Mouse (Mus musculus) small intestine, adult 2 months (tissue): ENCODE data around the gene Fbxo45. TPM values are rescaled to one million over a fixed set of nuclear protein-coding genes. Genes with fewer than 3 reads are reported as not detected.

Source experiments
- H3K27ac ChIP-seq: fragments of 200-500 bp; 2 replicates; pipeline ENCODE4 v1.5.1; 2012; ENCODE audit warnings: low read depth, low read length, control low read depth, inconsistent platforms; ENCODE audit not compliant: insufficient read depth
- H3K27me3 ChIP-seq: fragments of 200-500 bp; 2 replicates; pipeline ENCODE4 v1.6.1; 2012; ENCODE audit warnings: mild to moderate bottlenecking, moderate library complexity, low read length, inconsistent platforms; ENCODE audit not compliant: control insufficient read depth, insufficient read depth
- H3K36me3 ChIP-seq: fragments of 200-500 bp; 2 replicates; pipeline ENCODE4 v1.6.1; 2012; ENCODE audit warnings: mild to moderate bottlenecking, low read length, control low read depth, inconsistent platforms; ENCODE audit not compliant: control insufficient read depth, insufficient read depth
- H3K4me1 ChIP-seq: fragments of 200-500 bp; 2 replicates; pipeline ENCODE4 v1.6.1; 2012; ENCODE audit warnings: low read length, inconsistent platforms, mixed read lengths; ENCODE audit not compliant: control insufficient read depth, insufficient read depth, insufficient read length
- H3K4me3 ChIP-seq: fragments of 200-500 bp; 2 replicates; pipeline ENCODE4 v1.5.1; 2012; ENCODE audit warnings: low read depth, mild to moderate bottlenecking, control low read depth, inconsistent platforms, low read length, moderate library complexity
- CTCF ChIP-seq: fragments of 200-500 bp; IDR thresholded peaks from 2 replicates; pipeline ENCODE4 v1.5.1; 2012; ENCODE audit warnings: low read depth, mild to moderate bottlenecking, control low read depth, inconsistent platforms, low read length, moderate library complexity, mixed read lengths; ENCODE audit not compliant: insufficient replicate concordance, insufficient read length; ENCODE audit errors: extremely low read depth
- POLR2A ChIP-seq: fragments of 200-500 bp; IDR thresholded peaks from 2 replicates; pipeline ENCODE4 v1.6.1; 2012; ENCODE audit warnings: low read depth, mild to moderate bottlenecking, control low read depth, inconsistent platforms, low read length, moderate library complexity
- WGBS: fragments of 180-500 bp; shearing (Covaris S2); methylation state at CpG from one replicate; pipeline ENCODE4 v1.1.7; 2018; 5-methylcytosine and 5-hydroxymethylcytosine counted together
- polyA plus RNA-seq: library from polyadenylated mRNA; depleted of rRNA; stranded (reverse); fragments of >200 nt; gene quantifications from 2 replicates; pipeline ENCODE4 v1.2.3, GENCODE M21; 2012; rRNA removed

Gene Fbxo45
- 1.5 and 2.4 TPM in 2 replicates for polyA plus RNA-seq

- Histone ChIP-seq H3K4me1 (peaks cover 2% of the 10 kb centered on the region; the same call in 1 of the 2 replicates), H3K27me3 (no peaks in the 10 kb centered on the region), H3K36me3 (no peaks in the 10 kb centered on the region), H3K4me3 (peak within 1 kb of the TSS; percentile 99), H3K27ac (peak within 1 kb of the TSS; percentile 62)
- under 1% methylated on average over 48 of the region's 48 CpGs for whole genome bisulfite sequencing
- TF ChIP-seq CTCF (no peak), POLR2A (peak; percentile 70; the same call in 1 of the 2 replicates)
Measured at GRCm38 (mm10) chr16:32246952-32247370, at the start of gene Fbxo45, which contains the start of gene Wdr53. TSS of gene Fbxo45 (minus strand) at chr16:32247158. TSS of gene Wdr53 (plus strand) at chr16:32247227.

GRCm38 (mm10) chr16:32291821-32292220 is 44.9 kb upstream of the Fbxo45 start:
- WGBS = 97% methylated on average over 4 of the region's 4 CpGs
- H3K27ac ChIP-seq = no peak overlapping the region
- no peaks in the 10 kb centered on the region for H3K27me3 ChIP-seq
- H3K4me3 ChIP-seq = no peak overlapping the region
- TF ChIP-seq CTCF (no peak), POLR2A (no peak)
- no peaks in the 10 kb centered on the region for H3K4me1 ChIP-seq
- H3K36me3 ChIP-seq = peaks cover 38% of the 10 kb centered on the region

- no peak overlapping the region for H3K4me3 ChIP-seq
- H3K4me1 ChIP-seq = no peaks in the 10 kb centered on the region; the same call in 1 of the 2 replicates
- H3K27ac ChIP-seq = no peak overlapping the region
- peaks cover 27% of the 10 kb centered on the region for H3K36me3 ChIP-seq
- H3K27me3 ChIP-seq = no peaks in the 10 kb centered on the region
- TF ChIP-seq CTCF (no peak), POLR2A (no peak)
Measured at GRCm38 (mm10) chr16:32282608-32283007, 35.6 kb upstream of the Fbxo45 start.

- TF ChIP-seq CTCF (no peak), POLR2A (no peak)
- Histone ChIP-seq H3K36me3 (peaks cover 11% of the 10 kb centered on the region), H3K4me1 (no peaks in the 10 kb centered on the region; the same call in 1 of the 2 replicates)
Measured at GRCm38 (mm10) chr16:32280211-32280610, 33.3 kb upstream of the Fbxo45 start.

GRCm38 (mm10) chr16:32278396-32278795 is 31.4 kb upstream of the Fbxo45 start:
- no peak overlapping the region; the same call in 1 of the 2 replicates for H3K27ac ChIP-seq
- H3K27me3 ChIP-seq = no peaks in the 10 kb centered on the region
- peak overlapping the region; percentile 71 for H3K4me3 ChIP-seq
- TF ChIP-seq POLR2A (no peak), CTCF (no peak)
- no peaks in the 10 kb centered on the region; the same call in 1 of the 2 replicates for H3K4me1 ChIP-seq
- H3K36me3 ChIP-seq = peaks cover 4% of the 10 kb centered on the region
- 19% methylated on average over 7 of the region's 7 CpGs for WGBS

More at GRCm38 (mm10) chr16:32280211-32280610, 33.3 kb upstream of the Fbxo45 start:
- Histone ChIP-seq H3K27ac (no peak overlapping the region), H3K27me3 (no peaks in the 10 kb centered on the region), H3K4me3 (no peak overlapping the region)
- 97% methylated on average over 8 of the region's 8 CpGs for WGBS

- under 1% methylated on average over 73 of the region's 75 CpGs for WGBS
- no peaks in the 10 kb centered on the region; the same call in 1 of the 2 replicates for H3K4me1 ChIP-seq
- 0 out of 2 replicates have a peak, but pooled peaks cover 1% of the 10 kb centered on the region for H3K36me3 ChIP-seq
- peak within 1 kb of the TSS; percentile 71 for H3K4me3 ChIP-seq
- peak within 1 kb of the TSS; percentile 92 for H3K27ac ChIP-seq
- no peaks in the 10 kb centered on the region for H3K27me3 ChIP-seq
- TF ChIP-seq CTCF (no peak), POLR2A (peak; percentile 68)
Measured at GRCm38 (mm10) chr16:32277308-32278256, 30.6 kb upstream of the Fbxo45 start, which contains the start of gene Rnf168. TSS of gene Rnf168 (plus strand) at chr16:32277459.

GRCm38 (mm10) chr16:32275830-32276229 is 28.9 kb upstream of the Fbxo45 start:
- Histone ChIP-seq H3K4me3 (no peak overlapping the region), H3K4me1 (no peaks in the 10 kb centered on the region; the same call in 1 of the 2 replicates), H3K27ac (no peak overlapping the region), H3K36me3 (no peaks in the 10 kb centered on the region), H3K27me3 (no peaks in the 10 kb centered on the region)
- WGBS = 53% methylated on average over 1 of the region's 1 CpGs
- no peak for TF ChIP-seq POLR2A
- no peak for TF ChIP-seq CTCF
